Mouse (Mus musculus) embryo, embryonic 9.5 days (tissue): ENCODE results near the gene Gm8439.

Experiments
- DNase-seq: peaks from one replicate; pipeline ENCODE4 v3.0.0-alpha.2; 2017; ENCODE audit errors: extremely low spot score

Gene Gm8439

GRCm38 (mm10) chr4:120612304-120613080 is 23.9 kb downstream of the Gm8439 start:
- peak; percentile 65 for DNase-seq

- DNase-seq, result no peak
Measured at GRCm38 (mm10) chr4:120613691-120614329, 25.3 kb downstream of the Gm8439 start.

- DNase-seq, result no peak
Measured at GRCm38 (mm10) chr4:120614644-120615043, 26.1 kb downstream of the Gm8439 start.

DNA sequence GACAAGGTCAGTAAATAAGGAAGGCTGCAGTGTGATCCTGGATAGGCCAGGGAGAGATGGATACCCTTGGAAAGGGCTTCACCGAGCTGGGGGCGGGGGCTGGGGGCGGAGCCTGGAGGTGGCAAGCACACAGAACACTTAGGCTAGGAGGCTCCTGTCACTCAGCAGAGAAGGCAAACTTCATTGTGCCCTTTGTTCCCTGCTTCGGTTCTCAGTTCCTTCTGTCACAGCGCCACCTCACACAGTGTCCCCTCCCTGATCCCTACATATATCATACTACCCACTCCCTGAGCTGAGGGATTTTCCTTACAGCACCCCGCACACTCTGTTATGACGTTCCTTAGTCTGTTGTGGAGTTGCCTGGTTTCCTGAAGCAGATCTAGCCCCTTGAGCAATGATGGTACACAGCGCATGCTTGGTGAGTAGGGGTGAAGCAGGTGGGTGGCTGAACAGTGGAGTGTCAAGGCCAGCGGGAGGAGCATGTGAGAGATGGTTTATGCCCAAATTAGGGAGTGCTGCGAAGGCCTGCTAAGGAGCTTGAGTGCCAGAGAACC is 27.1 kb downstream of the Gm8439 start:
- DNase-seq, result peak; percentile 64

- no peak for DNase-seq
Measured at GRCm38 (mm10) chr4:120616199-120617025, 27.9 kb downstream of the Gm8439 start.

GRCm38 (mm10) chr4:120627728-120628127 is 39.2 kb downstream of the Gm8439 start:
- DNase-seq, result no peak

GRCm38 (mm10) chr4:120630218-120630931 is 41.8 kb downstream of the Gm8439 start:
- DNase-seq, result no peak

GRCm38 (mm10) chr4:120631828-120632227 is 43.3 kb downstream of the Gm8439 start:
- DNase-seq, result no peak

DNA sequence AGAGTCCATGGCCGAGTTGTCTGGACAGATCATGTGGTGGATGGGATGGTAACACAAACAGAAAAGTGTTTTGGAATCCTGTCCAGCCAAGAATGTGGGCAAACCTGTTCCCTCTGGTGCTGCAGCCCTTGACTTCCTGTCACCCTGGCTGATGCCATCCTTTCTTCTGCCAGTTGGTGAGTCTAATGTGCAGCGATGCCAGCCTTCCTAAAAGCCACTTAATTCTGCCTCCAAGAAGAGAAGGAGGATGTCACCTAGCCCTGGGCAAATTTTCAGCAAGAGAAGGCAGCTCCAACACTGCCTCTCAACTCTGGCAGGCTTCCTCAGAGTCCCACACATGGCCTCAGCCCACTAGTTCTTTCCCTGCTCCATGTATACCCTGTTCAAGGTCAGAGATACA is 46.8 kb downstream of the Gm8439 start:
- DNase-seq, result no peak

DNA sequence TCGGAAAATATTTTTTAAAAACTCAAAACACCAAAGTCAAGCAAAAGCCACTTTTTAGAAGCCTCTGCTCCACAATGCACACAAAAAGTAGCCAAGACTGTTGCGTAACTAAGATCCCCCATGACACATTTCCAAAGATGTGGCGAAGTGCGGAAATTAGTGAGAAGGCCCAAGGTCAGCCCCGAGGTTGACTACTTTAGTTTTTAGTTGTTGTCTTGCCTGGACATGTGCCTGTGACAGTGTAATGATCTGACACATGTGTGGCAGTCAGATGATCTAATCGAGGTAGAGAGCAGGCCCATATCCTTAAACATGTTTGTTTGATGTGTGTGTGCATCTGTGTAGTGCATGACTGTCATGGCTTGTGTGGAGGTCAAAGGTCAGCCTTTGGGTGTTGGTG is 53.4 kb downstream of the Gm8439 start:
- DNase-seq, result no peak

- no peak for DNase-seq
Measured at GRCm38 (mm10) chr4:120643899-120644298, 55.4 kb downstream of the Gm8439 start.

- DNase-seq, result peak; percentile 53
Measured at GRCm38 (mm10) chr4:120649369-120650207, 61.0 kb downstream of the Gm8439 start.

GRCm38 (mm10) chr4:120650208-120650592 is 61.7 kb downstream of the Gm8439 start:
- no peak for DNase-seq

DNA sequence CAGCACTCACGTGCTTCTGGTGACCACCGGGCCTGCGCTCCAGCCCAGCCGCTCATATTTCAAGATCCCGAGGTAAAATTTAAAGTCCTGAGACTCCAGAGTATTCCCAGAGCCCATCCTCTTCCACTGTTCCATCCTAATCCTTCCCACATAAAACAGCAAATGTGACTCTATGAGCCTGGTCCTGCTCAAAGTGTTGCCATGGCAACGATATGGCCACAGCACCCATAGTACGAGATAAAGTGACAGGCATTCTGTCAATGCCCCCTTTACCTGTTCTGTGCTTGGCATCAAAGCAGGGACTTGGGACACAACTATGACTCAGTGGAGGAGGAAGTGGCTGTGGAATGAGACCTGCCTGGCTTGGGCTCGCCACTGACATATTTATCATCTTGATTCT is 67.4 kb downstream of the Gm8439 start:
- no peak for DNase-seq
